In genomic region chr11:120627468-120628300, GRCm38 (mm10) we compare ENCODE assay signal across 10 mouse cellular contexts. TPM values are rescaled to one million over a fixed set of nuclear protein-coding genes. Genes with fewer than 3 reads are reported as not detected.
DNase-seq lines count a peak whose midpoint lies in the region; ATAC-seq and TF ChIP-seq lines count a peak whose summit lies in the region.
"Had no signal": no experiment of that assay in that cellular context is flagged by ENCODE, and none has a peak within 500 bp of the region (broad histone marks: within the 10 kb centered on the region; RNA-seq: fewer than 3 reads in every experiment).

No protein-coding gene starts in this region.

- H3K27ac ChIP-seq in kidney, adult 2 months (ENCODE audit: insufficient read depth, low read depth, low read length) = no peak overlapping the region
- H3K27ac ChIP-seq in kidney, embryonic 15.5 days = no peak overlapping the region
- H3K27ac ChIP-seq in spleen, adult 2 months (ENCODE audit: insufficient read depth, low read length) = peak overlapping the region; percentile 81
- H3K27ac ChIP-seq: kidney, postnatal 0 days had no signal

- H3K27me3 ChIP-seq in kidney, adult 2 months (replicated peaks; ENCODE audit: control insufficient read depth, insufficient read depth, low read length) = no peaks in the 10 kb centered on the region
- no peaks in the 10 kb centered on the region for H3K27me3 ChIP-seq in kidney, embryonic 15.5 days
- H3K27me3 ChIP-seq in spleen, adult 2 months (ENCODE audit: control insufficient read depth, insufficient read depth, low read length) = no peaks in the 10 kb centered on the region

- 68% methylated on average over 22 of the region's 22 CpGs for WGBS in kidney, adult 2 months
- WGBS in kidney, embryonic 15.5 days = 82% methylated on average over 22 of the region's 22 CpGs
- 16% methylated on average over 22 of the region's 22 CpGs for WGBS in spleen, adult 2 months

- TF ChIP-seq POLR2A in kidney, adult 2 months (IDR thresholded peaks at IDR 0.05; ENCODE audit: low read depth, low read length) = no peak
- no peak for TF ChIP-seq POLR2A in spleen, adult 2 months (IDR thresholded peaks at IDR 0.05; ENCODE audit: low read depth, low read length)

- peak; percentile 55 for DNase-seq in kidney, adult 2 months
- DNase-seq in spleen, adult 2 months (ENCODE audit: low read depth in 1 of 2, low spot score in 2 of 2) = peak; percentile 70 to 72
- DNase-seq in frontal cortex, postnatal 14 days (ENCODE audit: low spot score in 2 of 2) = no peak
- DNase-seq in left cerebral cortex, adult 18-20 months (ENCODE audit: low spot score in 2 of 2) = no peak
- DNase-seq: gastrocnemius, postnatal 10 days had no signal

- no peak overlapping the region for H3K4me2 ChIP-seq in kidney, embryonic 15.5 days

- no peak overlapping the region for H3K9ac ChIP-seq in kidney, embryonic 15.5 days

- H3K36me3 ChIP-seq in kidney, adult 2 months (ENCODE audit: control insufficient read depth, insufficient read depth, low read length) = peaks cover 1% of the 10 kb centered on the region
- H3K36me3 ChIP-seq in kidney, embryonic 15.5 days = peaks cover 37% of the 10 kb centered on the region
- peaks cover 6% of the 10 kb centered on the region for H3K36me3 ChIP-seq in spleen, adult 2 months (ENCODE audit: control insufficient read depth, insufficient read depth, low read length)

- no peak overlapping the region for H3K4me3 ChIP-seq in kidney, adult 2 months (ENCODE audit: insufficient read depth, low read depth, low read length)
- no peak overlapping the region for H3K4me3 ChIP-seq in kidney, embryonic 15.5 days (replicated peaks)
- peak overlapping the region; percentile 35; the same call in 1 of the 2 replicates for H3K4me3 ChIP-seq in spleen, adult 2 months (ENCODE audit: extremely low read depth, insufficient read depth, insufficient read length)

- H3K9me3 ChIP-seq in kidney, embryonic 15.5 days (replicated peaks) = no peaks in the 10 kb centered on the region

- TF ChIP-seq CTCF in kidney, adult 2 months (conservative IDR thresholded peaks at IDR 0.05; ENCODE audit: insufficient read depth, insufficient read length, low read depth, low read length) = no peak
- TF ChIP-seq CTCF in spleen, adult 2 months (IDR thresholded peaks at IDR 0.05; ENCODE audit: extremely low read depth, insufficient read depth, insufficient read length, insufficient replicate concordance) = no peak

- ATAC-seq in kidney, embryonic 15.5 days (replicated peaks; ENCODE audit: low FRiP score) = no peak
- peak; percentile 50 for ATAC-seq in CD4-positive, CD25-positive, alpha-beta regulatory T cell, adult 4 months
- peak; percentile 26 for ATAC-seq in granulocyte monocyte progenitor cell, adult 5-6 weeks (replicated peaks; ENCODE audit: poor library complexity, severe bottlenecking)
- no peak for ATAC-seq in erythroid progenitor cell, adult 5-6 weeks (replicated peaks; ENCODE audit: low FRiP score, poor library complexity, severe bottlenecking)

- peaks cover 40% of the 10 kb centered on the region for H3K4me1 ChIP-seq in kidney, adult 2 months (ENCODE audit: control insufficient read depth, insufficient read depth, low read length)
- H3K4me1 ChIP-seq in kidney, embryonic 15.5 days = peaks cover 57% of the 10 kb centered on the region
- peaks cover 53% of the 10 kb centered on the region for H3K4me1 ChIP-seq in spleen, adult 2 months (ENCODE audit: control insufficient read depth, insufficient read depth, insufficient read length)

RNA-seq across cellular contexts. Expression of gene Sirt7, which starts 2.6 kb away (rescaled TPM):
- 72.2 and 76.8 TPM in 2 replicates for polyA plus RNA-seq in kidney, adult 2 months (2012; rRNA removed)
- polyA plus RNA-seq in kidney, embryonic 15.5 days (2015; fragmentation: Nextera tagmentation; extraction: Ambion mirVana) = 32.7 and 33.9 TPM in 2 replicates
- 10 to 100 TPM; 66.4 to 66.7 TPM for polyA plus RNA-seq in CD4-positive, CD25-positive, alpha-beta regulatory T cell, adult 4 months (2017; shearing (Covaris generic))
- total RNA-seq in granulocyte monocyte progenitor cell, adult 5-6 weeks (2014; fragmentation: Nextera tagmentation) = 66.1 and 81.1 TPM in 2 replicates
- total RNA-seq in granulocyte monocyte progenitor cell, adult 5-6 weeks (2017) = 57.4 and 75.0 TPM in 2 replicates
- 119 and 139 TPM in 2 replicates for polyA plus RNA-seq in spleen, adult 2 months (2012; rRNA removed)
- total RNA-seq in erythroid progenitor cell, adult 5-6 weeks (2015; ENCODE audit: low replicate concordance) = 59.9 and 61.3 TPM in 2 replicates
- 81.2 and 85.6 TPM in 2 replicates for total RNA-seq in erythroid progenitor cell, adult 5-6 weeks (2017; ENCODE audit: low replicate concordance)
- 10 to 100 TPM; 34.9 to 38.6 TPM for total RNA-seq in left cerebral cortex, adult 18-20 months (2021)

RNA-seq across cellular contexts. Expression of gene Mafg, which starts 5.7 kb away (rescaled TPM):
- polyA plus RNA-seq in kidney, adult 2 months (2012; rRNA removed) = 62.2 and 66.1 TPM in 2 replicates
- polyA plus RNA-seq in kidney, embryonic 15.5 days (2015; fragmentation: Nextera tagmentation; extraction: Ambion mirVana) = 32.2 and 35.9 TPM in 2 replicates
- 10 to 100 TPM; 11.3 to 16.0 TPM for polyA plus RNA-seq in CD4-positive, CD25-positive, alpha-beta regulatory T cell, adult 4 months (2017; shearing (Covaris generic))
- 28.7 and 37.0 TPM in 2 replicates for total RNA-seq in granulocyte monocyte progenitor cell, adult 5-6 weeks (2014; fragmentation: Nextera tagmentation)
- total RNA-seq in granulocyte monocyte progenitor cell, adult 5-6 weeks (2017) = 30.2 and 36.6 TPM in 2 replicates
- polyA plus RNA-seq in spleen, adult 2 months (2012; rRNA removed) = 29.9 and 31.3 TPM in 2 replicates
- 36.0 TPM in 2 replicates for total RNA-seq in erythroid progenitor cell, adult 5-6 weeks (2015; ENCODE audit: low replicate concordance)
- 71.3 and 91.6 TPM in 2 replicates for total RNA-seq in erythroid progenitor cell, adult 5-6 weeks (2017; ENCODE audit: low replicate concordance)
- 10 to 100 TPM; 86.8 to 94.3 TPM for total RNA-seq in left cerebral cortex, adult 18-20 months (2021)

RNA-seq across cellular contexts. Expression of gene Pcyt2, which starts 9.9 kb away (rescaled TPM):
- 432 and 566 TPM in 2 replicates for polyA plus RNA-seq in kidney, adult 2 months (2012; rRNA removed)
- polyA plus RNA-seq in kidney, embryonic 15.5 days (2015; fragmentation: Nextera tagmentation; extraction: Ambion mirVana) = 118 and 140 TPM in 2 replicates
- 100 to 1,000 TPM; 101 to 179 TPM for polyA plus RNA-seq in CD4-positive, CD25-positive, alpha-beta regulatory T cell, adult 4 months (2017; shearing (Covaris generic))
- total RNA-seq in granulocyte monocyte progenitor cell, adult 5-6 weeks (2014; fragmentation: Nextera tagmentation) = 48.1 and 70.3 TPM in 2 replicates
- 21.9 and 35.5 TPM in 2 replicates for total RNA-seq in granulocyte monocyte progenitor cell, adult 5-6 weeks (2017)
- polyA plus RNA-seq in spleen, adult 2 months (2012; rRNA removed) = 139 and 165 TPM in 2 replicates
- total RNA-seq in erythroid progenitor cell, adult 5-6 weeks (2015; ENCODE audit: low replicate concordance) = 13.3 and 14.7 TPM in 2 replicates
- 20.7 and 23.1 TPM in 2 replicates for total RNA-seq in erythroid progenitor cell, adult 5-6 weeks (2017; ENCODE audit: low replicate concordance)
- total RNA-seq in left cerebral cortex, adult 18-20 months (2021) = 100 to 1,000 TPM; 124 to 136 TPM

RNA-seq across cellular contexts. Expression of gene Pycr1, which starts 15.9 kb away (rescaled TPM):
- polyA plus RNA-seq in kidney, adult 2 months (2012; rRNA removed) = 1.0 and 1.5 TPM in 2 replicates
- 25.4 and 29.3 TPM in 2 replicates for polyA plus RNA-seq in kidney, embryonic 15.5 days (2015; fragmentation: Nextera tagmentation; extraction: Ambion mirVana)
- 1 to 10 TPM; 1.5 to 1.8 TPM for polyA plus RNA-seq in CD4-positive, CD25-positive, alpha-beta regulatory T cell, adult 4 months (2017; shearing (Covaris generic))
- 14.6 and 15.9 TPM in 2 replicates for total RNA-seq in granulocyte monocyte progenitor cell, adult 5-6 weeks (2014; fragmentation: Nextera tagmentation)
- total RNA-seq in granulocyte monocyte progenitor cell, adult 5-6 weeks (2017) = 4.6 and 8.9 TPM in 2 replicates
- 7.5 and 8.7 TPM in 2 replicates for polyA plus RNA-seq in spleen, adult 2 months (2012; rRNA removed)
- 2.1 TPM in 1 of 2 replicates, not detected in the other for total RNA-seq in erythroid progenitor cell, adult 5-6 weeks (2015; ENCODE audit: low replicate concordance)
- 1.1 TPM in 1 of 2 replicates, not detected in the other for total RNA-seq in erythroid progenitor cell, adult 5-6 weeks (2017; ENCODE audit: low replicate concordance)
- total RNA-seq in left cerebral cortex, adult 18-20 months (2021) = 1 to 10 TPM; 1.0 to 1.6 TPM

RNA-seq across cellular contexts. Expression of gene Npb, which starts 19.4 kb away (rescaled TPM):
- polyA plus RNA-seq in kidney, adult 2 months (2012; rRNA removed) = 7.7 and 12.9 TPM in 2 replicates
- polyA plus RNA-seq in kidney, embryonic 15.5 days (2015; fragmentation: Nextera tagmentation; extraction: Ambion mirVana) = 24.4 and 25.2 TPM in 2 replicates
- polyA plus RNA-seq in CD4-positive, CD25-positive, alpha-beta regulatory T cell, adult 4 months (2017; shearing (Covaris generic)) = not detected
- total RNA-seq in granulocyte monocyte progenitor cell, adult 5-6 weeks (2014; fragmentation: Nextera tagmentation) = not detected in 2 replicates
- not detected in 2 replicates for total RNA-seq in granulocyte monocyte progenitor cell, adult 5-6 weeks (2017)
- polyA plus RNA-seq in spleen, adult 2 months (2012; rRNA removed) = 4.4 and 5.5 TPM in 2 replicates
- total RNA-seq in erythroid progenitor cell, adult 5-6 weeks (2015; ENCODE audit: low replicate concordance) = not detected in 2 replicates
- not detected in 2 replicates for total RNA-seq in erythroid progenitor cell, adult 5-6 weeks (2017; ENCODE audit: low replicate concordance)
- total RNA-seq in left cerebral cortex, adult 18-20 months (2021) = 1 to 10 TPM in 1 of 2 experiments, not detected in 1; 1.3 TPM
- total RNA-seq: gastrocnemius, postnatal 10 days had no signal

Comparison
In these comparisons a context has a peak if more than half of its experiments do, and no peak if none do; other contexts are left out.
1. DNase-seq: peak in kidney, adult 2 months (single experiment) and spleen, adult 2 months (2 of 2); none in frontal cortex, postnatal 14 days (0 of 2) and left cerebral cortex, adult 18-20 months (0 of 2).
2. ATAC-seq: peak in CD4-positive, CD25-positive, alpha-beta regulatory T cell, adult 4 months (single experiment) and granulocyte monocyte progenitor cell, adult 5-6 weeks (single experiment); none in kidney, embryonic 15.5 days (single experiment) and erythroid progenitor cell, adult 5-6 weeks (single experiment).